Mouse (Mus musculus): ENCODE data around the gene Ugt2b36. TPM values are rescaled to one million over a fixed set of nuclear protein-coding genes. Genes with fewer than 3 reads are reported as not detected.
"Not testable (repeated sequence)": the region's sequence is repeated elsewhere in the genome, so short reads cannot be mapped to it uniquely, and the experiment has no call there.

The Ugt2b36 gene
- polyA plus RNA-seq (2015; fragmentation: Nextera tagmentation; extraction: Ambion mirVana): 0.10 and 0.22 TPM in 2 replicates

DNA sequence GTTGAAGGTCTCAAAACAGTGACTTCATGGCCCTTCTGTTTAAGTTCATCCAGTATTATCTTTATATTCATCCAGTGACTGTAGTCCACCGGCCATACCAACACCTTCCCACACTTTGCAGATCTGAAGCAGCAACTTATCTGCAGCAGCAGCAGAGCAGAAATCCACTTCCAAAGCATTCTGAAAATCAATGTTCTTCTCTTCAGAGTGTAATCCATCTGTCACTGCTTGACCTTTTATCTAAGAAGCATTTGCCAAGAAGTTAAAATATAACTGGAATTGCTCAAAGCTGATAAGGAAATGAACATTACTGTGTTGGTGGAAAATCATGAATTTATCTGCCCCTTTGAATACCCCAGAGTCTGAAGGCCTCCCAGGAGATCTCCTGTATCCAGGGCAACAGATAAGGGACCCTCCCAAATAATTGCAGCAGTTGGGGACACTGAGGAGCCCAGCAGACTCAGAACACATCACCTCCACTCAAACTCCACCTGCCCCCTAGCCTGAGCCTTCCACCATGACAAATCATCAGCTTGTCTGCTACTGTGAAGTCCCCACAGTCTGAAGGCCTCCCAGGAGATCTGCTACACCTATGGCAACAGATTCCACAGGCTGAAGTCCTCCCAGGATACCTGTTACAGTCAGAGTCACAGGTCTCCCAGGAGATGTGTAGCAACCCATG is at the start of gene Ugt2b36:
TSS of gene Ugt2b36 (minus strand) at position 210 of the 682 bp plus-strand sequence.
- 38% methylated on average over 1 of the region's 1 CpGs for WGBS
- no peak within 1 kb of the TSS for H3K9ac ChIP-seq
- H3K27ac ChIP-seq: no peak within 1 kb of the TSS
- H3K4me1 ChIP-seq (replicated peaks): no peaks in the 10 kb centered on the region
- no peak for ATAC-seq (replicated peaks; ENCODE audit: insufficient number of reproducible peaks, insufficient read depth, low FRiP score, low read depth)
- H3K27me3 ChIP-seq: no peaks in the 10 kb centered on the region
- H3K36me3 ChIP-seq: no peaks in the 10 kb centered on the region
- no peaks in the 10 kb centered on the region for H3K9me3 ChIP-seq (replicated peaks)
- H3K4me2 ChIP-seq: no peak within 1 kb of the TSS
- H3K4me3 ChIP-seq: no peak within 1 kb of the TSS

DNA sequence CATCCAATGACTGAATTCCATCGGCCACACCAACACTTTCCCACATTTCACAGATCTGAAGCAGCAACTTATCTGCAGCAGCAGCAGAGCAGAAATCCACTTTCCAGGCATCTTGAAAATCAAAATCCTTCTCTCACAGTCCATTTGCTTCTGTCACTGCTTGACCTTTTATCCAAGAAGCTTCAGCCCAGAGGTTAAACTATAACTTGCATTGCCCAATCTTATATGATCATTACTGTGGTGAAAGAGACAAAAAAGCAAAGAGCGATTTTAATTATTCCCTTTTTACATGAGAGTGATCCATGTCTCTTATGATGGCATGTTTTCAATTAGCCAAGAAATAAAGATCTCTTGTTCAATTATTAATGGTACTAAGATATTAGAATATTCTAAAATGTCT is 47.8 kb upstream of the Ugt2b36 start, which contains the start of gene Ugt2b5:
TSS of gene Ugt2b5 (minus strand) at position 123 of the 400 bp plus-strand sequence.
- WGBS: 87% methylated on average over 2 of the region's 2 CpGs
- H3K27me3 ChIP-seq; ATAC-seq (replicated peaks; ENCODE audit: insufficient number of reproducible peaks, insufficient read depth, low FRiP score, low read depth); H3K4me2 ChIP-seq; H3K9me3 ChIP-seq (replicated peaks); H3K4me1 ChIP-seq (replicated peaks); H3K36me3 ChIP-seq; H3K4me3 ChIP-seq; H3K9ac ChIP-seq; H3K27ac ChIP-seq: not testable (repeated sequence)

DNA sequence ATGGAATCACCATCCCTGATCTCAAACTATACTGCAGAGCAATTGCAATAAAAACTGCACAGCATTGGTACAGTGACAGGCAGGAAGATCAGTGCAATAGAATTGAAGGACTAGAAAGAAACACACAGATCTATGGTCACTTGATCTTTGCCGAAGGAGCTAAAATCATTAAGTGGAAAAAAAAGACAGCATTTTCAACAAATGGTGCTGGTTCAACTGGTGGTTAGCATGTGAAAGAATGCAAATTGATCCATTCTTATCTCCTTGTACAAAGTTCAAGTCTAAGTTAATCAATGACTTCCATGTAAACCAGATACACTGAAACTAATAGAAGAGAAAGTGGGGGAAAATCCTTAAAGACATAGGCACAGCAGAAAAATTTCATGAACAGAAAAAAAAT is 11.3 kb upstream of the Ugt2b36 start:
- H3K9ac ChIP-seq; H3K9me3 ChIP-seq (replicated peaks); H3K27ac ChIP-seq; H3K4me1 ChIP-seq (replicated peaks); H3K36me3 ChIP-seq; H3K4me2 ChIP-seq; H3K4me3 ChIP-seq; H3K27me3 ChIP-seq; ATAC-seq (replicated peaks; ENCODE audit: insufficient number of reproducible peaks, insufficient read depth, low FRiP score, low read depth): not testable (repeated sequence)
- 69% methylated on average over 1 of the region's 1 CpGs for WGBS

DNA sequence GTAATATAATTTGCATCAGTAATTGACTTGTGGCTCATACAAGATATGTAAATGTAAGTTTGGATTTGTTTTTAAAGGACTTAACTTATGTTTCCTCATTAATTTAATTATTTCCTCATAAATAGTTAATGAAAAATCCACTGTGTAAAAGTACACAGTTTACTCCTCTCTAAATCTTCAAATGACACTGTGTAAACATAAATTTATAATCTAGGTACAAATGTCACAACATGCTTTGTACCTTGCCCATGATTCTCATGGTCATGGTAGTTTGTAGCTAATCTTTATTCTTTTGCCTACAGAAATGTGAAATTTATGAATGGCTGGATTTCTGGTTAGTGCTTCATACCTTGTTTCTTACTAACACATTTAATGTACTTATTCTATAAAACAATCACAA is 1.2 kb downstream of the Ugt2b36 start:
- Histone ChIP-seq H3K4me3 (no peak overlapping the region), H3K27me3 (no peaks in the 10 kb centered on the region), H3K9ac (no peak overlapping the region), H3K4me2 (no peak overlapping the region), H3K4me1 (replicated peaks) (no peaks in the 10 kb centered on the region), H3K27ac (no peak overlapping the region), H3K36me3 (no peaks in the 10 kb centered on the region), H3K9me3 (replicated peaks) (no peaks in the 10 kb centered on the region)
- no peak for ATAC-seq (replicated peaks; ENCODE audit: insufficient number of reproducible peaks, insufficient read depth, low FRiP score, low read depth)

DNA sequence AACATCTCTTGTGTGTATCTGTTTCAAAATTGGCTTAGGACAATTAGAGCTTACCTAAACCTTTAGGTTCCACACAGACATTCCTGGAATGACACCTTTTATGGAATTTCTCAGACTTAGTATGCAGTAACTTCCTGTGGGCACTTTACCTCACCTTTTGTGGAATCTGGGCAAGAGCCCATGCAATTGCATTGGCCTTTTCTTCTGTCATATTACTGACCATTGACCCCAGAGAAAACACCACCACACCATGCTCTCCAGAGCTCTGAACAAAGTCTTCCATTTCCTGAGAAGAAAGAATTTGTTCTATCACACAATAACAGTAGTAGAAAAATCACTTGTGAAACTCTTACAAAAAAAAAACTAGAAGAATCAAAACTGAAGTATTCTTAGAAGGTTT is 3.1 kb downstream of the Ugt2b36 start:
- Histone ChIP-seq H3K36me3 (no peaks in the 10 kb centered on the region), H3K9ac (no peak overlapping the region), H3K27ac (no peak overlapping the region), H3K27me3 (no peaks in the 10 kb centered on the region), H3K4me1 (replicated peaks) (no peaks in the 10 kb centered on the region), H3K9me3 (replicated peaks) (no peaks in the 10 kb centered on the region), H3K4me3 (no peak overlapping the region), H3K4me2 (no peak overlapping the region)
- ATAC-seq (replicated peaks; ENCODE audit: insufficient number of reproducible peaks, insufficient read depth, low FRiP score, low read depth): no peak

DNA sequence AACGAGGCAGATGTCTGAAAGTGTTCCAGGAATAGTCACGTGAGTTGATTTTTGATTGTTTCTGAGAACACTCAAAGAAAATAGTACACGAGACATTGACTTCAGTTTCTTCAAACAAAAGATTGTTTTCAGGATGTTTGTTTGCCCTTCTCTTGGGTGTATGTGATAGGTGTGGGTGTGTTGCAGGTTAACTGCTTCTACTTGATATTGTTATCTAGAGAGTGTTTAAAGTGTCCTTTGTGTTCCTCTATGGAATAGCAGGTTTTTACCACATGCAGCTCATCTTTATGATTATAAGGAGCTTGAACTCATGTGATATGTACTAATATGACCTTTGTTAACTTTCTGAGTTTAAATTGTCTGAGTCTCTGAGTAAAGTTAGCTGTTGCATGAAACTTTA is 6.1 kb downstream of the Ugt2b36 start:
- Histone ChIP-seq H3K9ac (no peak overlapping the region), H3K27ac (no peak overlapping the region), H3K27me3 (no peaks in the 10 kb centered on the region), H3K4me1 (replicated peaks) (no peaks in the 10 kb centered on the region), H3K4me2 (no peak overlapping the region), H3K9me3 (replicated peaks) (no peaks in the 10 kb centered on the region), H3K4me3 (no peak overlapping the region), H3K36me3 (no peaks in the 10 kb centered on the region)
- no peak for ATAC-seq (replicated peaks; ENCODE audit: insufficient number of reproducible peaks, insufficient read depth, low FRiP score, low read depth)
- 59% methylated on average over 3 of the region's 3 CpGs for WGBS

DNA sequence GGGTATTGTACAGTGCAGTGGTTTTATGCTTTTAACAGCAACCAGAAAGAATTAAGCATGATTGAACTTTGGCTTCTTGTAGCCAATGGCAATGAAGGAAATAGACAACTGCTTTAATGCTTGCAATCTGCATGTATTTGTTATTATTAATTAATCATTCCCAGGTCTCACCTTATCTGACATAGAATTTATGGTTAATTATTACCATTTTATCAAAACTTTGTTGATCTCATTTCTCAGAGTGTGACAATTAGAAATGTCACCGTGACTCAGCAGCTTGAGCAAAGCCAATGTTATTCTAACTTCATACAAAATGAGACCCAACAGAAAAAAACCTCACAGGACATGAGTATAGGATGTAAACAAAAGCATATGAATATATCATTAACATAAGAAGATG is 61.7 kb downstream of the Ugt2b36 start:
- Histone ChIP-seq H3K36me3 (no peaks in the 10 kb centered on the region), H3K9ac (no peak overlapping the region), H3K4me3 (no peak overlapping the region), H3K4me2 (no peak overlapping the region), H3K4me1 (replicated peaks) (no peaks in the 10 kb centered on the region), H3K9me3 (replicated peaks) (no peaks in the 10 kb centered on the region), H3K27ac (no peak overlapping the region), H3K27me3 (no peaks in the 10 kb centered on the region)
- ATAC-seq (replicated peaks; ENCODE audit: insufficient number of reproducible peaks, insufficient read depth, low FRiP score, low read depth): no peak
- WGBS: 83% methylated on average over 1 of the region's 1 CpGs

DNA sequence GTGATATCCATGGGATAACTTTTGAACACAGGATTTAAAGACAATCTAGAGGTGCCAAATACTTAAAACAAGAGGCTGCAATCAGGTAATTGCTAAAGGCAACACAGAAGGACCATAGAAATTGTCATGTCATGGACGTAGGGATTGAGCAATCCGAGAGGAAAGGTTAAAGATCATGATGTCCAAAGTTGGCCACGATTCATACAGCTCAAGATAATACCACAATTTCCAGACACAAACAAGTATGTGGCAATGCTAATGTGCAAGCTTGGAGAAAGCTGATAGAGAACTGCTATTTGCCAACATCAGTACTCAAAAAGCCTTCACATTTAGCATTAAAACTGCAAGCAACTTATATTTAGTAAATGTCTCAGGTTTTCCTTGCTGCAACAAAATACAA is 65.0 kb downstream of the Ugt2b36 start:
- Histone ChIP-seq H3K36me3 (no peaks in the 10 kb centered on the region), H3K9ac (no peak overlapping the region), H3K4me1 (replicated peaks) (no peaks in the 10 kb centered on the region), H3K27me3 (no peaks in the 10 kb centered on the region), H3K4me3 (no peak overlapping the region), H3K9me3 (replicated peaks) (no peaks in the 10 kb centered on the region), H3K4me2 (no peak overlapping the region), H3K27ac (no peak overlapping the region)
- no peak for ATAC-seq (replicated peaks; ENCODE audit: insufficient number of reproducible peaks, insufficient read depth, low FRiP score, low read depth)
- 63% methylated on average over 3 of the region's 3 CpGs for WGBS

Other genes starting within 250 kb of the Ugt2b36 start
- 0.05 and 0.47 TPM in 2 replicates for gene Ugt2b34, start 185.6 kb downstream of the Ugt2b36 start, polyA plus RNA-seq (2015; fragmentation: Nextera tagmentation; extraction: Ambion mirVana)
- gene Ugt2b1, start 166.0 kb downstream of the Ugt2b36 start, polyA plus RNA-seq (2015; fragmentation: Nextera tagmentation; extraction: Ambion mirVana): not detected in 2 replicates
- gene Ugt2b35, start 91.7 kb downstream of the Ugt2b36 start, polyA plus RNA-seq (2015; fragmentation: Nextera tagmentation; extraction: Ambion mirVana): not detected in 2 replicates
- 0.10 TPM in 1 of 2 replicates, not detected in the other for gene Ugt2b5, start 47.8 kb upstream of the Ugt2b36 start, polyA plus RNA-seq (2015; fragmentation: Nextera tagmentation; extraction: Ambion mirVana)
- not detected in 2 replicates for gene Ugt2b37, start 162.2 kb upstream of the Ugt2b36 start, polyA plus RNA-seq (2015; fragmentation: Nextera tagmentation; extraction: Ambion mirVana)
- gene Ugt2a3, start 244.6 kb upstream of the Ugt2b36 start, polyA plus RNA-seq (2015; fragmentation: Nextera tagmentation; extraction: Ambion mirVana): not detected in 2 replicates